Mouse (Mus musculus): ENCODE measurements around the gene Cenpa. TPM values are rescaled to one million over a fixed set of nuclear protein-coding genes. Genes with fewer than 3 reads are reported as not detected.
"Not testable (repeated sequence)": the region's sequence is repeated elsewhere in the genome, so short reads cannot be mapped to it uniquely, and the experiment has no call there.

Cenpa gene
- polyA plus RNA-seq, 1 experiment from 2014 or later: 467 TPM

DNA sequence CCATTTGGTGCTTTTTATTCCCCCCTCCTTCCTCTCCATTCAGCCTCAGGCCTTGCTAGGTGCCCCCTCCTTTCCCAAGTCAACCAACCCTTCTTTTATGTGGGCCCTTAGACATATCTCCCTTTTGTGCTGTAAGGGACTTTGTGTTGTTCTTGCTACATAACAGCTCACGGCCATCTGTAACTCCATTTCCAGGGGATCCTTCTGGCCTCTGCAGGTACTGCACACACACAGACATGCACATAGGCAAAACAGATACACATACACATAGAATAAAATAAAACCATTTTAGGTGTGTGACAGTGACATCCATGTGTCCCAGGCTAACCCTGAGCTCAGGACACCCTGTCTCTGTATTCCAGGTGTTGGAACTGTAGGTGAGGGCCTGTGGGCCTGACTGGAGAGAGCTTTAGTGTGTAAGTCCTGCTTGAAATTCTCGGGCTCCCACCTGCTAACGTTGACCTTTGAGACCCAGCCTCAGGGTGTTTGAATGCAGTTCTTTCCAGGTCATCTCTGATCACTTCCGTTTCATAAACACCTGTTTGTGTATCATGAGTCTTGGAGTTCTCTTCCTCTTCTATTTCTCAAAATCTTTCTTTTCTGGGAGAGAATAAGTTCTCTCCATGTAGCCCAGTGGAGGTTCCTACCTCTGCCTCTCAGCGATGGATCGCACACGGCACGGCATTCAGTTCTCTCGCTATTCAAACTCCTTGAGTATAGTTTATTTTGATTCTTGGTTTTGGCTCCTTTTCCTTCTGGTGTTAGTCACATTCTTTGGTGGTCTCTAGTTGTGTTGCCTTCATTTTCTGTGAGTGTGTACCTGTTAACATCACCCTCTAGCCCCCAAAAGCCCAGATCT, 2.3 kb downstream of the Cenpa start:
- no peak for DNase-seq (ENCODE audit: low spot score)
- Histone ChIP-seq H3K27me3 (replicated peaks; ENCODE audit: low read depth, poor library complexity, severe bottlenecking) (no peaks in the 10 kb centered on the region), H3K9me3 (no peaks in the 10 kb centered on the region), H3K27ac (replicated peaks) (no peak overlapping the region), H3K4me1 (peaks cover 26% of the 10 kb centered on the region), H3K36me3 (replicated peaks) (peaks cover 58% of the 10 kb centered on the region), H3K4me3 (peak overlapping the region; percentile 84)
- WGBS: 94% methylated on average over 9 of the region's 9 CpGs

DNA sequence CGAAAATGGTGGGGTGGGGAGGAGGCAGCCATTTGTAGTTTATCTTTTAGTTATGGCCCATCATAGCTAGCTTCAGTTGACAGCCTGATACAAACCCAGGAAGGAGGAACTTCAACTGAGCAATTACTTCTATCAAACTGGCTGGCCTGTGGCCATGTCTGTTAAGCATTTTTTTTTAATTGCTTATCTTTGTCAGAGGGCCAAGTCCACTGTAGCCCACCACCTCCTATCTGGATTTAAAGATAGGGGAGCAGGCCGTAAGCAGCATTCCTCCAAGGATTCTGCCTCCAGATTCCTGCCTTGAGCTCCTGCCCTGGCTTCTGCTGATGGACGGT, 2.9 kb downstream of the Cenpa start:
- DNase-seq (ENCODE audit: low spot score): no peak
- peaks cover 26% of the 10 kb centered on the region for H3K4me1 ChIP-seq
- peaks cover 64% of the 10 kb centered on the region for H3K36me3 ChIP-seq (replicated peaks)
- no peaks in the 10 kb centered on the region for H3K9me3 ChIP-seq
- no peaks in the 10 kb centered on the region for H3K27me3 ChIP-seq (replicated peaks; ENCODE audit: low read depth, poor library complexity, severe bottlenecking)
- peak overlapping the region; percentile 29; the same call in 1 of the 2 replicates for H3K4me3 ChIP-seq
- WGBS: 86% methylated on average over 3 of the region's 3 CpGs
- no peak overlapping the region for H3K27ac ChIP-seq (replicated peaks)

DNA sequence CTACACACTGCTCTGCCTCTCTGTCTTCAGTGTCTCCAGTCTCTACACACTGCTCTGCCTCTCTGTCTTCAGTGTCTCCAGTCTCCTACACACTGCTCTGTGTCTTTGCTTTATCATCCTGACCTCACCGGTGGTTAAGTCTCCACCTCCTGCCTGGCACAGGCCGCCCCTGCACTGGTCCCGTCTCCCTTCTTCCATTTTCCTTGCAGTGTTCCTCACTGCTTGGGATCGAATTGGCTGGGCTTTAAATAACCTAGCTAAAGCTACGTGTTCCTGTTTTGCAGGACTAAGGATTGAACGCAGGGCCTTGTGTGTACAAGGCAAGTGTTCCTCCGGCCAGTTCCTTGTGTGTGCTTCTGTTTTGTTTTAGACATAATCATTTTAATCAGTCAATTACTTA, 3.5 kb downstream of the Cenpa start:
- no peak overlapping the region for H3K27ac ChIP-seq (replicated peaks)
- no peaks in the 10 kb centered on the region for H3K27me3 ChIP-seq (replicated peaks; ENCODE audit: low read depth, poor library complexity, severe bottlenecking)
- H3K36me3 ChIP-seq (replicated peaks): peaks cover 70% of the 10 kb centered on the region
- no peak for DNase-seq (ENCODE audit: low spot score)
- WGBS: 93% methylated on average over 7 of the region's 7 CpGs
- no peak overlapping the region for H3K4me3 ChIP-seq
- H3K4me1 ChIP-seq: peaks cover 26% of the 10 kb centered on the region
- H3K9me3 ChIP-seq: no peaks in the 10 kb centered on the region

DNA sequence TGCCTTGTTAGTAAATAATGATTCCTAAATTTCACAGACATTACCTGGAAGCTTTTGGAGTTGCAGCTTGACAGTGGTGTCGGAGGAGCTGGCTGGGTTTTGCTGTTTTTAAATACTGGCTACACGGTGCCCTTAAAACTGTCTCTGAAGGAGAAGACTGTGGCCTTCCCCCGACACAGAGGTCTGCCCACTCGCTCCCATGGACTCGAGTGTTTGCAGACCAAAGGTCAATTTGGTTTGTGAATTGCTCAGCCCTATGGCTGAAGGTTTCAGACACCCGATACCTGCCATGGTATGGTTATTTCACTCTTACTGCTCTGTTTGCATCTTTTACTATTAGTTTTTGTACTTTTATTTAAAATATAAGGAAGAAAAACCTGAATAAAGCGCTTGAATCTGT, 7.4 kb downstream of the Cenpa start:
- H3K9me3 ChIP-seq: no peaks in the 10 kb centered on the region
- WGBS: 81% methylated on average over 7 of the region's 7 CpGs
- DNase-seq (ENCODE audit: low spot score): no peak
- H3K4me1 ChIP-seq: peaks cover 6% of the 10 kb centered on the region
- H3K27ac ChIP-seq (replicated peaks): no peak overlapping the region
- H3K4me3 ChIP-seq: no peak overlapping the region
- H3K36me3 ChIP-seq (replicated peaks): peaks cover 99% of the 10 kb centered on the region
- H3K27me3 ChIP-seq (replicated peaks; ENCODE audit: low read depth, poor library complexity, severe bottlenecking): no peaks in the 10 kb centered on the region

DNA sequence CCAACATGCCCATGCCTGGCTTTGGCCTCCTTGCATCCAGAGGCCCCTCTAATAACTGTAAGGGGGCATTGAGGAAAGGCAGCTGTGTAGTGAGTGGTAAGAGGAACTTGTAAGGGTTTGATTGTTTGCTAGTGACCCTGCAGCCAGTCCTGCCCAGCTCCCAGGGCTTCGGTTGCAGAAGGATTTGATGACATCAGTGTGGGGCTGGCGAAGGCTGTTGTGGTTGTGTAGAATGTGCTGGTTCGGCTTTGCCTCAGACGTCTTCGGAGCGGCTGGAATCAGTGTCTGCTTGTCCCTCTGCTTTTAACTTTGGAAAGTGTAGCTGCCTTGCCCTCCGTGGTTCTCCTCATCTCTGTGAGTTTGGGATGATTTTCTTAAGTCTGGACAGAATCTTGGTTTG, 10.2 kb downstream of the Cenpa start:
- no peaks in the 10 kb centered on the region for H3K27me3 ChIP-seq (replicated peaks; ENCODE audit: low read depth, poor library complexity, severe bottlenecking)
- no peak overlapping the region for H3K27ac ChIP-seq (replicated peaks)
- DNase-seq (ENCODE audit: low spot score): no peak
- H3K9me3 ChIP-seq: no peaks in the 10 kb centered on the region
- H3K36me3 ChIP-seq (replicated peaks): peaks cover 72% of the 10 kb centered on the region
- 89% methylated on average over 7 of the region's 7 CpGs for WGBS
- H3K4me1 ChIP-seq: no peaks in the 10 kb centered on the region
- no peak overlapping the region for H3K4me3 ChIP-seq

DNA sequence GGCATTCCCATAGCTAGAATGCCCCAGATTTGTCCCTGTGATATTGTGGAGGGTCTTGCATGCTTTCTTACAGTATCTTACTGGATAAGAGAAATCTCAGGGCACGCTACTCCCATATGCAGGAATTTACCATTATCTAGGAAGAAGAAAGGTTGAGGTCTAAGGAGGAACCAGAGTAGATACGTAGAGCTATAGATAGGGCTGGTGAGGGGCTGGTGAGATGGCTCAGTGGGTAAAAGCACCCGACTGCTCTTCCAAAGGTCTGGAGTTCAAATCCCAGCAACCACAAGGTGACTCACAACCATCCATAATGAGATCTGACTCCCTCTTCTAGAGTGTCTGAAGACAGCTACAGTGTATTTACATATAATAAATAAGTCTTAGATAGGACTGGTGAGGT, 11.5 kb downstream of the Cenpa start:
- WGBS: 98% methylated on average over 3 of the region's 3 CpGs
- not testable (repeated sequence) for H3K4me3 ChIP-seq; DNase-seq (ENCODE audit: low spot score); H3K27me3 ChIP-seq (replicated peaks; ENCODE audit: low read depth, poor library complexity, severe bottlenecking); H3K9me3 ChIP-seq; H3K4me1 ChIP-seq; H3K27ac ChIP-seq (replicated peaks)
- H3K36me3 ChIP-seq (replicated peaks): peaks cover 59% of the 10 kb centered on the region

DNA sequence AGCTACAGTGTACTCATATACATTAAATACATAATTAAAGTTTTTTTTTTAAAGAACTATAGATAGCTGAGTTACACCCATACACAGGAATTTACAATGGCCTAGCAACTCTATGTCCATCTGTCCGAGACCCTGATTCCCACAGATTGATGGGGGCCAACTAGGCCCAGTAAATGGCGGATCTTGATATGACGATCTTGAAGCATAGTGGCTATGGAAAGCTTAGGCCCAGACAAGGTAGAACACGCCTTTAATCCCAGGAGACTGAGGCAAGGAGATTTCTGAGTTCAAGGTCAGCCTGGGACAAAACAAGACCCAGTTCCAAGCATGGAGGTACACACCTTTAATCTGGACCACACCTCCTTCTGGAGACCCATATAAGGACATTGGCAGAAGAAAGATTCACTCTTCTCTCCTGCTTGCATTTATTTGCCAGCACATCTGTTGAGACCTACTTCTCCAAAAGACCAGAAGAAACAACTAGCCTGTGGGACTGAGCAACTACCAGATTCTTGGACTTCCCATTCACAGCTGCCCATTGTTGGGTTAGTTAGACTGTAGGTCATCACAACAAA, 12.2 kb downstream of the Cenpa start:
- no peak overlapping the region for H3K4me3 ChIP-seq
- H3K9me3 ChIP-seq: no peaks in the 10 kb centered on the region
- 94% methylated on average over 4 of the region's 4 CpGs for WGBS
- H3K27ac ChIP-seq (replicated peaks): no peak overlapping the region
- no peaks in the 10 kb centered on the region for H3K4me1 ChIP-seq
- no peaks in the 10 kb centered on the region for H3K27me3 ChIP-seq (replicated peaks; ENCODE audit: low read depth, poor library complexity, severe bottlenecking)
- H3K36me3 ChIP-seq (replicated peaks): peaks cover 52% of the 10 kb centered on the region
- no peak for DNase-seq (ENCODE audit: low spot score)

DNA sequence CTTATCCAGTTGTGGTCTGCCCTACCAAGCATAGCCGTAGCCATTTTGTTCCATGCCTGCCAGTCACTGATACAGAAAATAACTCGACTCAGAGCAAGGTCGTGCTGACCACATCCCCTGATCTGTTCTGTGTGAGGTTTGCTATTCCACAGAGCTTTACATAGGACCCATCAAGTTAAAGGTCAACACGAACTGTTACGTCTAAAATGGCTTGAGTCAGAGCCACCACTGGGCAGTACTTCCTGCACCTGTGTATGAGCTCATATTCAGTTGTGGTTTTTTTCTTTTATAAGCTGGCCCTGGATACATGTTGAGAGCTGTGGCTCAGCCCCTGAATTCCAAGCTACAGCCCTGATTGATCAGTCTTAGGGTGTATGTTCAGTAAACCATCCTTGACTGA, 13.0 kb downstream of the Cenpa start:
- Histone ChIP-seq H3K36me3 (replicated peaks) (peaks cover 44% of the 10 kb centered on the region), H3K4me1 (no peaks in the 10 kb centered on the region), H3K27me3 (replicated peaks; ENCODE audit: low read depth, poor library complexity, severe bottlenecking) (no peaks in the 10 kb centered on the region), H3K9me3 (no peaks in the 10 kb centered on the region), H3K4me3 (no peak overlapping the region), H3K27ac (replicated peaks) (no peak overlapping the region)
- WGBS: 87% methylated on average over 5 of the region's 5 CpGs
- DNase-seq (ENCODE audit: low spot score): no peak

DNA sequence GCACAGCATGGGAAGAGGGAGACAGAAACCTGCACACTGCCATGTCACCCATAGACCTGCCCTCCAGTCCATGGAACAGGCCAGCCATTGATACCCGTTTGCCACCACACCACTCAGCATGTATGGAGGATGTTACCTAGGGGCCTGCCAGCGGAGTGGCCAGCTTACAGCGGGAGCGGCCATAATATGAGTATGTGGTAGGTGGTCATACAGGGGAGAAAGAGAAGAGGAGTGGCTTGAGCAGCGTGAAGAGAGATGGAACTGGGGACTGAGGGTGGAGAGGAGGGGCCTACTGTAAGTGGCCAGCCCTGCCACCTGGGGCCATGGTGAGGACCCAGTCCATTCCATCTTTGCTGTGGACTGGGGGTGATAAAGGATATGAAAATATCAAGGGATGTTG, 15.4 kb downstream of the Cenpa start:
- no peaks in the 10 kb centered on the region for H3K9me3 ChIP-seq
- H3K4me1 ChIP-seq: no peaks in the 10 kb centered on the region
- no peak for DNase-seq (ENCODE audit: low spot score)
- H3K27ac ChIP-seq (replicated peaks): no peak overlapping the region
- no peaks in the 10 kb centered on the region for H3K27me3 ChIP-seq (replicated peaks; ENCODE audit: low read depth, poor library complexity, severe bottlenecking)
- 87% methylated on average over 5 of the region's 5 CpGs for WGBS
- H3K4me3 ChIP-seq: no peak overlapping the region
- H3K36me3 ChIP-seq (replicated peaks): peaks cover 20% of the 10 kb centered on the region

DNA sequence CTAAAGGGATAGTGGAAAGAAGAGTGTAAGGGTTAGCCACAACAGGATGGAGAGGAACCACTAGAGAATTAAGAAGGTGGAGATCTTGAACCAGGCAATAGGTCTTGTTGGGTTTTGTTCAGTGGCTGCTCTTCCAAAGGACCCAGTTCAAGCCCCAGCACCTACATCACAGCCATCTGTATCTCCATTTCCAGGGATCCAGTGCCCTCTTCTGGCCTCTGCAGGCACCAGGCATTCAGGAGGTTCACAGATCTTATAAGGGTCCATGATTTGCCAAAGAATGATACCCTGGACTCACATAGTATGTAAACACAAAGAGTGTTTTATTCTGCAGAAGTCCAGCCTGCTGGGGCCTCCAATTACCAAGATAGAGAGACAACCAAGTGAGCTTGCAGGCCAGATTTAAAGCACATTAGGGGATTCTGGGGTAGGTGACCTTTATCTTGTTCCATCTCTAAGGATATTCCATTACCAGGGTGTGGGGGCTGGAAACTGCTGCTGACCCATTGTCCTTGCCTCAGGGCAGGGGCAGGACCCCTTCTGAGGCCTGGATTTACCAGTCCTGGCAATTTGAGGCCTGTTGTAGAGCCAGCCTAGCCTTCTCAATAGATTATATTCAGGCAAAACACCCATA, 16.5 kb downstream of the Cenpa start:
- Histone ChIP-seq H3K4me1 (no peaks in the 10 kb centered on the region), H3K27me3 (replicated peaks; ENCODE audit: low read depth, poor library complexity, severe bottlenecking) (no peaks in the 10 kb centered on the region), H3K36me3 (replicated peaks) (peaks cover 10% of the 10 kb centered on the region), H3K27ac (replicated peaks) (no peak overlapping the region), H3K4me3 (no peak overlapping the region), H3K9me3 (no peaks in the 10 kb centered on the region)
- no peak for DNase-seq (ENCODE audit: low spot score)

DNA sequence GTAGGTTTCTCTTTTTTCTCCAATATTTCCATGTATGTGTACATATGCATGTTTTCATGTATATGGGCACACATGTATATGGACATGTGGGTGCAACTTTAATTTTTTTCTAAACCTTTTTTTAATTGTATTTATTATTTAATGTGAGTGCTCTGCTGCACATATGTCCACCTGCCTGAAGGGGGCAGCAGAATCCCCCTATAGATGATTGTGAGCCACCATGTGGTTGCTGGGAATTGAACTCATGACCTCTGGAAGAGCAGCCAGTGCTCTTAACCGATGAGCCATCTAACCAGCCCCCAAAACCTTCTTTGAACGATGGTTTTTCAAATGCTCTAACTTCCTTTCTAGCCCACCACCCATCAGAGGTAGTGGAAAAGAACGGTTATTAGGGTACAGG, 17.4 kb downstream of the Cenpa start:
- no peaks in the 10 kb centered on the region for H3K9me3 ChIP-seq
- no peaks in the 10 kb centered on the region for H3K4me1 ChIP-seq
- peaks cover 1% of the 10 kb centered on the region; the same call in 1 of the 2 replicates for H3K36me3 ChIP-seq (replicated peaks)
- no peak for DNase-seq (ENCODE audit: low spot score)
- no peak overlapping the region for H3K27ac ChIP-seq (replicated peaks)
- 80% methylated on average over 3 of the region's 3 CpGs for WGBS
- no peaks in the 10 kb centered on the region for H3K27me3 ChIP-seq (replicated peaks; ENCODE audit: low read depth, poor library complexity, severe bottlenecking)
- no peak overlapping the region for H3K4me3 ChIP-seq

DNA sequence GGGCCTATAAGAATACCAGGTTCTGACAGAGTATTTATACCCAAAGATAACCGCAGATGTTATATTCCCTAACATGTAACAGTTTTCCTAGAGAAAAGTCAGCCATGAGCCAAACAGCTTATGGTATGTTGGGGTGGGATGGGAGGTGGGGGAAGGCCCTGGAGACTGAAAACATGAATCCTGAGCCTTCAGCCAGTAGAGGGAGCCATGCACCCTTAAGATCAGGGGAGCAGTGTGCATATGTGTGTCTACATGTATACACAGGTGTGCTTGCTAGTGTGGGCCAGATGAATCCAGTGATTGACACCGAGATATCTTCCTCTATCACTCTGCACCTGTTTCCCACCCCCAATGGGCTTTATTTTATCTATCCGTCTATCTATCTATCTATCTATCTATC, 20.2 kb downstream of the Cenpa start:
- Histone ChIP-seq H3K36me3 (replicated peaks) (no peaks in the 10 kb centered on the region), H3K27me3 (replicated peaks; ENCODE audit: low read depth, poor library complexity, severe bottlenecking) (no peaks in the 10 kb centered on the region), H3K4me3 (no peak overlapping the region), H3K9me3 (no peaks in the 10 kb centered on the region), H3K27ac (replicated peaks) (no peak overlapping the region), H3K4me1 (no peaks in the 10 kb centered on the region)
- WGBS: 76% methylated on average over 3 of the region's 3 CpGs
- DNase-seq (ENCODE audit: low spot score): no peak
